Mouse (Mus musculus) heart, adult 2 months (tissue): Measurements from ENCODE around the gene Ildr1. TPM values are rescaled to one million over a fixed set of nuclear protein-coding genes. Genes with fewer than 3 reads are reported as not detected.

Source experiments
- DNase-seq, 2 experiments: peaks; one replicate each; pipeline ENCODE4 v3.0.0; 2021
- H3K27ac ChIP-seq: fragments of 200-600 bp; 2 replicates; pipeline ENCODE4 v1.8.1; 2022
- H3K27me3 ChIP-seq: fragments of 200-500 bp; 2 replicates; pipeline ENCODE4 v1.6.1; 2012; ENCODE audit warnings: mild to moderate bottlenecking, low read length, inconsistent platforms, mixed read lengths; ENCODE audit not compliant: control insufficient read depth, insufficient read depth
- H3K36me3 ChIP-seq: fragments of 200-500 bp; 2 replicates; pipeline ENCODE4 v1.6.1; 2012; ENCODE audit warnings: low read length, inconsistent platforms; ENCODE audit not compliant: control insufficient read depth, insufficient read depth
- H3K4me1 ChIP-seq: fragments of 200-500 bp; 2 replicates; pipeline ENCODE4 v1.6.1; 2011; ENCODE audit warnings: low read length; ENCODE audit not compliant: control insufficient read depth, insufficient read depth
- H3K4me3 ChIP-seq: fragments of 200-600 bp; 2 replicates; pipeline ENCODE4 v1.8.1; 2022
- H3K79me2 ChIP-seq: fragments of 200-500 bp; replicated peaks from 2 replicates; pipeline ENCODE4 v1.6.1; 2012; ENCODE audit warnings: mild to moderate bottlenecking, inconsistent platforms, low read length, moderate library complexity, mixed read lengths; ENCODE audit not compliant: control insufficient read depth, insufficient read depth
- H3K9ac ChIP-seq: fragments of 200-500 bp; 2 replicates; pipeline ENCODE4 v1.6.1; 2012; ENCODE audit warnings: low read depth, mild to moderate bottlenecking, control low read depth, inconsistent platforms, low read length, mixed read lengths
- CTCF ChIP-seq: fragments of 200-600 bp; IDR thresholded peaks from 2 replicates; pipeline ENCODE4 v1.8.1; 2022; ENCODE audit warnings: antibody characterized with exemption, mild to moderate bottlenecking, moderate library complexity
- EP300 ChIP-seq: fragments of 200-500 bp; IDR thresholded peaks from 2 replicates; pipeline ENCODE4 v1.6.1; 2011; ENCODE audit warnings: low read depth, low read length, control low read depth; ENCODE audit not compliant: insufficient read depth
- POLR2A ChIP-seq: fragments of 200-500 bp; IDR thresholded peaks from 2 replicates; pipeline ENCODE4 v1.6.1; 2011; ENCODE audit warnings: mild to moderate bottlenecking, low read depth, low read length, control low read depth; ENCODE audit not compliant: insufficient read depth
- WGBS: fragments of 180-500 bp; shearing (Covaris S2); methylation state at CpG from one replicate; pipeline ENCODE4 v1.1.7; 2018; 5-methylcytosine and 5-hydroxymethylcytosine counted together
- intact Hi-C: fragments of 180-260 bp; cut with DNase I; formaldehyde crosslinking; loops from one replicate; pipeline ENCODE4 v1.15.1; 2025
- polyA plus RNA-seq: library from polyadenylated mRNA; depleted of rRNA; stranded (reverse); fragments of >200 nt; gene quantifications from 2 replicates; pipeline ENCODE4 v1.2.3, GENCODE M21; 2012
- total RNA-seq, 2 experiments: library from RNA; stranded (reverse); gene quantifications; 2 replicates each; pipeline ENCODE4 v1.2.3; 2021

Ildr1 gene
- total and polyA plus RNA-seq, 3 experiments, result 0.86 TPM; not detected in 2

- WGBS, result 90% methylated on average over 2 of the region's 2 CpGs
- Histone ChIP-seq H3K4me1 (no peaks in the 10 kb centered on the region), H3K79me2 (no peaks in the 10 kb centered on the region), H3K27ac (no peak overlapping the region), H3K27me3 (no peaks in the 10 kb centered on the region), H3K36me3 (no peaks in the 10 kb centered on the region), H3K9ac (no peak overlapping the region), H3K4me3 (no peak overlapping the region)
- TF ChIP-seq POLR2A (no peak), EP300 (no peak), CTCF (no peak)
- intact Hi-C loops, result no loop called here
- DNase-seq, result no peak
These were observed 5.7 kb upstream of the Ildr1 start for GRCm38 (mm10) chr16:36688076-36688475.

GRCm38 (mm10) chr16:36691484-36691883 lies 2.3 kb upstream of the Ildr1 start:
- 75% methylated on average over 3 of the region's 3 CpGs for WGBS
- no peak overlapping the region for H3K27ac ChIP-seq
- no peaks in the 10 kb centered on the region for H3K36me3 ChIP-seq
- no peak overlapping the region for H3K9ac ChIP-seq
- H3K4me3 ChIP-seq, result no peak overlapping the region
- intact Hi-C loops, result no loop called here
- no peaks in the 10 kb centered on the region for H3K4me1 ChIP-seq
- no peak for TF ChIP-seq CTCF
- TF ChIP-seq POLR2A, result no peak
- peaks cover 2% of the 10 kb centered on the region; the same call in 1 of the 2 replicates for H3K27me3 ChIP-seq
- no peaks in the 10 kb centered on the region for H3K79me2 ChIP-seq
- DNase-seq, result no peak

- H3K36me3 ChIP-seq, result no peaks in the 10 kb centered on the region
- H3K27ac ChIP-seq, result no peak overlapping the region
- WGBS, result 69% methylated on average over 9 of the region's 9 CpGs
- intact Hi-C loops, result no loop called here
- no peak for DNase-seq
- no peaks in the 10 kb centered on the region for H3K4me1 ChIP-seq
- H3K4me3 ChIP-seq, result no peak overlapping the region
- no peaks in the 10 kb centered on the region for H3K79me2 ChIP-seq
- H3K9ac ChIP-seq, result no peak overlapping the region
- peaks cover 2% of the 10 kb centered on the region; the same call in 1 of the 2 replicates for H3K27me3 ChIP-seq
- TF ChIP-seq POLR2A (no peak), CTCF (no peak), EP300 (no peak)
These were observed 1.1 kb downstream of the Ildr1 start for GRCm38 (mm10) chr16:36694798-36695290.

- Histone ChIP-seq H3K79me2 (no peaks in the 10 kb centered on the region), H3K9ac (no peak overlapping the region), H3K36me3 (no peaks in the 10 kb centered on the region), H3K27ac (no peak overlapping the region), H3K27me3 (peaks cover 2% of the 10 kb centered on the region; the same call in 1 of the 2 replicates), H3K4me3 (no peak overlapping the region), H3K4me1 (no peaks in the 10 kb centered on the region)
- intact Hi-C loops, result no loop called here
- no peak for TF ChIP-seq EP300
- no peak for TF ChIP-seq CTCF
- TF ChIP-seq POLR2A, result no peak
- 64% methylated on average over 8 of the region's 8 CpGs for WGBS
- DNase-seq, result no peak
These were observed 3.6 kb downstream of the Ildr1 start for GRCm38 (mm10) chr16:36697331-36697730.

GRCm38 (mm10) chr16:36700484-36700883 lies 6.7 kb downstream of the Ildr1 start:
- Histone ChIP-seq H3K36me3 (no peaks in the 10 kb centered on the region), H3K79me2 (no peaks in the 10 kb centered on the region), H3K27me3 (no peaks in the 10 kb centered on the region), H3K4me1 (no peaks in the 10 kb centered on the region), H3K4me3 (no peak overlapping the region), H3K9ac (no peak overlapping the region), H3K27ac (no peak overlapping the region)
- DNase-seq, result no peak
- no peak for TF ChIP-seq POLR2A
- TF ChIP-seq EP300, result no peak
- no peak for TF ChIP-seq CTCF
- WGBS, result 81% methylated on average over 2 of the region's 2 CpGs
- intact Hi-C loops, result no loop called here

GRCm38 (mm10) chr16:36707702-36708423 lies 14.1 kb downstream of the Ildr1 start:
- no peak for DNase-seq
- Histone ChIP-seq H3K36me3 (no peaks in the 10 kb centered on the region), H3K27me3 (no peaks in the 10 kb centered on the region), H3K27ac (no peak overlapping the region), H3K4me3 (no peak overlapping the region), H3K4me1 (no peaks in the 10 kb centered on the region), H3K9ac (no peak overlapping the region), H3K79me2 (no peaks in the 10 kb centered on the region)
- intact Hi-C loops, result no loop called here
- 67% methylated on average over 6 of the region's 6 CpGs for WGBS
- TF ChIP-seq CTCF (no peak), EP300 (no peak), POLR2A (no peak)
